Comparison of ENCODE assay signal across 8 mouse cellular contexts in genomic region chr2:25331470-25331869, GRCm38 (mm10). TPM values are rescaled to one million over a fixed set of nuclear protein-coding genes. Genes with fewer than 3 reads are reported as not detected.
DNase-seq lines count a peak whose midpoint lies in the region; ATAC-seq and TF ChIP-seq lines count a peak whose summit lies in the region.

No protein-coding gene starts in this region.

- no peaks in the 10 kb centered on the region for H3K9me3 ChIP-seq in heart, embryonic 14.5 days (ENCODE audit: control insufficient read depth, low read length)
- H3K9me3 ChIP-seq in MEL (replicated peaks; ENCODE audit: insufficient read depth, low read length), result no peaks in the 10 kb centered on the region
- H3K9me3 ChIP-seq in hindbrain, embryonic 12.5 days (replicated peaks), result no peaks in the 10 kb centered on the region
- no peaks in the 10 kb centered on the region for H3K9me3 ChIP-seq in midbrain, embryonic 13.5 days

- no peak for ATAC-seq in heart, embryonic 14.5 days (ENCODE audit: insufficient number of reproducible peaks, insufficient read depth, low FRiP score, low read depth)
- ATAC-seq in hindbrain, embryonic 12.5 days (ENCODE audit: low FRiP score), result no peak
- no peak for ATAC-seq in midbrain, embryonic 13.5 days

- no peak for TF ChIP-seq POLR2A in MEL (IDR thresholded peaks at IDR 0.05; ENCODE audit: control insufficient read depth in 1 of 2, insufficient read depth in 1 of 2, low read depth in 1 of 2, low read length in 2 of 2, poor library complexity in 1 of 2)

- H3K4me2 ChIP-seq in heart, embryonic 14.5 days (ENCODE audit: low read length), result peak overlapping the region; percentile 71
- H3K4me2 ChIP-seq in hindbrain, embryonic 12.5 days (replicated peaks), result peak overlapping the region; percentile 94
- H3K4me2 ChIP-seq in midbrain, embryonic 13.5 days (replicated peaks), result peak overlapping the region; percentile 66

- peak overlapping the region; percentile 96 for H3K4me3 ChIP-seq in heart, embryonic 14.5 days (ENCODE audit: control insufficient read depth in 1 of 2, insufficient read depth in 1 of 2, low read depth in 1 of 2, low read length in 2 of 2)
- peak overlapping the region; percentile 78 to 92 for H3K4me3 ChIP-seq in MEL (ENCODE audit: control insufficient read depth in 1 of 2, insufficient read depth in 1 of 2, low read depth in 2 of 2, low read length in 2 of 2)
- H3K4me3 ChIP-seq in hindbrain, embryonic 12.5 days, result peak overlapping the region; percentile 88
- H3K4me3 ChIP-seq in midbrain, embryonic 13.5 days (replicated peaks), result peak overlapping the region; percentile 94

- TF ChIP-seq RAD21 in MEL (IDR thresholded peaks at IDR 0.05; ENCODE audit: low read depth, low read length), result no peak

- TF ChIP-seq CTCF in MEL (IDR thresholded peaks at IDR 0.05 in 2 of 3, conservative IDR thresholded peaks at IDR 0.05 in 1 of 3; ENCODE audit: control insufficient read depth in 1 of 3, insufficient read depth in 1 of 3, low read depth in 2 of 3, low read length in 3 of 3, poor library complexity in 1 of 3, severe bottlenecking in 1 of 3), result no peak; a peak in 1 of 6 replicates

- DNase-seq in heart, adult 8-10 months (ENCODE audit: low spot score), result no peak
- peak; percentile 38 for DNase-seq in MEL (ENCODE audit: low read depth, low spot score)
- DNase-seq in left cerebral cortex, postnatal 25 days (ENCODE audit: low spot score in 2 of 2), result no peak
- DNase-seq in thymus, postnatal 10 days (ENCODE audit: low spot score in 2 of 2), result no peak
- no peak for DNase-seq in frontal cortex, postnatal 10 days (ENCODE audit: low spot score in 2 of 2)

- TF ChIP-seq EP300 in MEL (IDR thresholded peaks at IDR 0.05; ENCODE audit: low read depth in 1 of 2, low read length in 2 of 2), result no peak

- H3K4me1 ChIP-seq in heart, embryonic 14.5 days (ENCODE audit: control insufficient read depth in 2 of 2, insufficient read depth in 2 of 2, low read length in 2 of 2), result peaks cover 2 to 14% of the 10 kb centered on the region in 2 experiments; a peak in 3 of 4 replicates
- peaks cover 3 to 19% of the 10 kb centered on the region in 2 experiments; a peak in 3 of 4 replicates for H3K4me1 ChIP-seq in MEL (ENCODE audit: control insufficient read depth in 1 of 2, insufficient read depth in 2 of 2, low read length in 2 of 2)
- H3K4me1 ChIP-seq in hindbrain, embryonic 12.5 days, result peaks cover 20% of the 10 kb centered on the region
- H3K4me1 ChIP-seq in midbrain, embryonic 13.5 days (replicated peaks), result peaks cover 30% of the 10 kb centered on the region

- H3K27ac ChIP-seq in heart, embryonic 14.5 days (replicated peaks in 1 of 2; ENCODE audit: control insufficient read depth in 1 of 2, insufficient read depth in 1 of 2, low read depth in 2 of 2, low read length in 2 of 2), result no peak overlapping the region
- H3K27ac ChIP-seq in MEL (ENCODE audit: control insufficient read depth, low read depth, low read length), result no peak overlapping the region
- H3K27ac ChIP-seq in hindbrain, embryonic 12.5 days, result no peak overlapping the region
- H3K27ac ChIP-seq in midbrain, embryonic 13.5 days, result no peak overlapping the region

- H3K36me3 ChIP-seq in heart, embryonic 14.5 days (ENCODE audit: control insufficient read depth, insufficient read depth, low read length), result peaks cover 30% of the 10 kb centered on the region
- peaks cover 0 to 15% of the 10 kb centered on the region in 2 experiments; a peak in 2 of 4 replicates for H3K36me3 ChIP-seq in MEL (ENCODE audit: control insufficient read depth in 1 of 2, insufficient read depth in 2 of 2, low read length in 2 of 2)
- peaks cover 26% of the 10 kb centered on the region for H3K36me3 ChIP-seq in hindbrain, embryonic 12.5 days
- H3K36me3 ChIP-seq in midbrain, embryonic 13.5 days, result peaks cover 28% of the 10 kb centered on the region

- H3K27me3 ChIP-seq in heart, embryonic 14.5 days (ENCODE audit: control insufficient read depth, insufficient read depth, low read length), result no peaks in the 10 kb centered on the region
- no peaks in the 10 kb centered on the region for H3K27me3 ChIP-seq in MEL (ENCODE audit: control insufficient read depth in 1 of 2, insufficient read depth in 2 of 2, low read length in 2 of 2)
- H3K27me3 ChIP-seq in hindbrain, embryonic 12.5 days, result no peaks in the 10 kb centered on the region
- H3K27me3 ChIP-seq in midbrain, embryonic 13.5 days, result peaks cover 1% of the 10 kb centered on the region; the same call in 1 of the 2 replicates

- peaks cover 22% of the 10 kb centered on the region for H3K79me2 ChIP-seq in MEL (ENCODE audit: control insufficient read depth, insufficient read depth, low read length, poor library complexity)

- intact Hi-C loops in left cerebral cortex, postnatal 25 days (cut with DNase I), result no loop called here

- 57% methylated on average over 9 of the region's 9 CpGs for WGBS in heart, embryonic 14.5 days
- WGBS in hindbrain, embryonic 12.5 days, result 54% methylated on average over 9 of the region's 9 CpGs
- WGBS in midbrain, embryonic 13.5 days, result 63% methylated on average over 9 of the region's 9 CpGs

- H3K9ac ChIP-seq in heart, embryonic 14.5 days (ENCODE audit: low read length), result peak overlapping the region; percentile 93
- H3K9ac ChIP-seq in MEL (ENCODE audit: control insufficient read depth, low read depth, low read length, poor library complexity, severe bottlenecking), result peak overlapping the region; percentile 90
- peak overlapping the region; percentile 92 for H3K9ac ChIP-seq in hindbrain, embryonic 12.5 days
- peak overlapping the region; percentile 90 for H3K9ac ChIP-seq in midbrain, embryonic 13.5 days (replicated peaks)

TF ChIP-seq in MEL, 35 proteins besides CTCF, POLR2A, EP300 and RAD21 (continues in another document):
- TF ChIP-seq USF1 (IDR thresholded peaks at IDR 0.05; ENCODE audit: low read depth, low read length), result no peak
- TF ChIP-seq POLR2AphosphoS2 (IDR thresholded peaks at IDR 0.05; ENCODE audit: low read length), result no peak
- TF ChIP-seq MYC (IDR thresholded peaks at IDR 0.05; ENCODE audit: low read depth, low read length), result no peak
- TF ChIP-seq MEF2A (IDR thresholded peaks at IDR 0.05; ENCODE audit: extremely low read depth, insufficient replicate concordance, low read depth, low read length, poor library complexity, severe bottlenecking), result no peak
- TF ChIP-seq NRF1 (IDR thresholded peaks at IDR 0.05; ENCODE audit: insufficient read depth, low read depth, low read length, poor library complexity, severe bottlenecking), result no peak

RNA-seq across cellular contexts. Expression of gene Man1b1, which starts 0.7 kb away (rescaled TPM):
- polyA plus RNA-seq in heart, embryonic 14.5 days (2014; fragmentation: Nextera tagmentation; extraction: Ambion mirVana), result 42.8 and 48.1 TPM in 2 replicates
- total RNA-seq in heart, adult 8-10 months (2022), result 10 to 100 TPM; 19.9 to 28.2 (median 22.5) TPM
- 37.7 and 49.6 TPM in 2 replicates for total RNA-seq in MEL (2012; rRNA removed)
- polyA plus RNA-seq in MEL (2012; ENCODE audit: insufficient read depth in 1 of 2, insufficient read length in 2 of 2, low read depth in 1 of 2, low replicate concordance in 2 of 2, missing spikeins in 1 of 2), result 10 to 100 TPM in 1 of 2 experiments, not detected in 1; 50.1 TPM
- polyA plus RNA-seq in hindbrain, embryonic 12.5 days (2016; fragmentation: Nextera tagmentation; extraction: Ambion mirVana), result 73.5 and 78.8 TPM in 2 replicates
- polyA plus RNA-seq in midbrain, embryonic 13.5 days (2015; fragmentation: Nextera tagmentation; extraction: Ambion mirVana), result 60.0 and 66.4 TPM in 2 replicates
- total RNA-seq in left cerebral cortex, postnatal 25 days (2021), result 10 to 100 TPM; 55.0 to 59.5 TPM

RNA-seq across cellular contexts. Expression of gene Grin1, which starts 12.5 kb away (rescaled TPM):
- polyA plus RNA-seq in heart, embryonic 14.5 days (2014; fragmentation: Nextera tagmentation; extraction: Ambion mirVana), result 0.05 TPM in 1 of 2 replicates, not detected in the other
- total RNA-seq in heart, adult 8-10 months (2022), result under 1 TPM in 2 of 4 experiments, not detected in 2; 0.09 to 0.11 TPM
- not detected in 2 replicates for total RNA-seq in MEL (2012; rRNA removed)
- under 1 TPM in 1 of 2 experiments, not detected in 1; 0.07 TPM for polyA plus RNA-seq in MEL (2012; ENCODE audit: insufficient read depth in 1 of 2, insufficient read length in 2 of 2, low read depth in 1 of 2, low replicate concordance in 2 of 2, missing spikeins in 1 of 2)
- polyA plus RNA-seq in hindbrain, embryonic 12.5 days (2016; fragmentation: Nextera tagmentation; extraction: Ambion mirVana), result 6.3 and 6.9 TPM in 2 replicates
- 17.5 and 19.0 TPM in 2 replicates for polyA plus RNA-seq in midbrain, embryonic 13.5 days (2015; fragmentation: Nextera tagmentation; extraction: Ambion mirVana)
- 100 to 1,000 TPM; 435 to 455 TPM for total RNA-seq in left cerebral cortex, postnatal 25 days (2021)

RNA-seq across cellular contexts. Expression of gene Dpp7, which starts 24.7 kb away (rescaled TPM):
- 11.5 and 12.4 TPM in 2 replicates for polyA plus RNA-seq in heart, embryonic 14.5 days (2014; fragmentation: Nextera tagmentation; extraction: Ambion mirVana)
- 1 to 10 TPM; 3.8 to 5.2 (median 5.1) TPM for total RNA-seq in heart, adult 8-10 months (2022)
- 24.0 and 25.9 TPM in 2 replicates for total RNA-seq in MEL (2012; rRNA removed)
- 10 to 100 TPM in 1 of 2 experiments, not detected in 1; 24.6 TPM for polyA plus RNA-seq in MEL (2012; ENCODE audit: insufficient read depth in 1 of 2, insufficient read length in 2 of 2, low read depth in 1 of 2, low replicate concordance in 2 of 2, missing spikeins in 1 of 2)
- polyA plus RNA-seq in hindbrain, embryonic 12.5 days (2016; fragmentation: Nextera tagmentation; extraction: Ambion mirVana), result 21.9 and 23.5 TPM in 2 replicates
- 19.9 and 23.7 TPM in 2 replicates for polyA plus RNA-seq in midbrain, embryonic 13.5 days (2015; fragmentation: Nextera tagmentation; extraction: Ambion mirVana)
- total RNA-seq in left cerebral cortex, postnatal 25 days (2021), result 10 to 100 TPM; 28.2 to 33.2 TPM

RNA-seq across cellular contexts. Expression of gene Uap1l1, which starts 34.0 kb away (rescaled TPM):
- polyA plus RNA-seq in heart, embryonic 14.5 days (2014; fragmentation: Nextera tagmentation; extraction: Ambion mirVana), result 17.6 and 18.3 TPM in 2 replicates
- total RNA-seq in heart, adult 8-10 months (2022), result 10 to 100 TPM in 1 of 4 experiments, 1 to 10 TPM in 3; 8.9 to 10.7 (median 9.5) TPM
- 3.6 and 4.7 TPM in 2 replicates for total RNA-seq in MEL (2012; rRNA removed)
- polyA plus RNA-seq in MEL (2012; ENCODE audit: insufficient read depth in 1 of 2, insufficient read length in 2 of 2, low read depth in 1 of 2, low replicate concordance in 2 of 2, missing spikeins in 1 of 2), result 10 to 100 TPM in 1 of 2 experiments, not detected in 1; 12.6 TPM
- 5.7 and 7.9 TPM in 2 replicates for polyA plus RNA-seq in hindbrain, embryonic 12.5 days (2016; fragmentation: Nextera tagmentation; extraction: Ambion mirVana)
- 3.9 and 4.4 TPM in 2 replicates for polyA plus RNA-seq in midbrain, embryonic 13.5 days (2015; fragmentation: Nextera tagmentation; extraction: Ambion mirVana)
- total RNA-seq in left cerebral cortex, postnatal 25 days (2021), result 10 to 100 TPM; 11.3 to 14.0 TPM

RNA-seq across cellular contexts. Expression of gene Sapcd2, which starts 40.7 kb away (rescaled TPM):
- polyA plus RNA-seq in heart, embryonic 14.5 days (2014; fragmentation: Nextera tagmentation; extraction: Ambion mirVana), result 14.4 and 17.7 TPM in 2 replicates
- total RNA-seq in heart, adult 8-10 months (2022), result not detected
- total RNA-seq in MEL (2012; rRNA removed), result 39.7 and 51.9 TPM in 2 replicates
- polyA plus RNA-seq in MEL (2012; ENCODE audit: insufficient read depth in 1 of 2, insufficient read length in 2 of 2, low read depth in 1 of 2, low replicate concordance in 2 of 2, missing spikeins in 1 of 2), result 10 to 100 TPM in 1 of 2 experiments, not detected in 1; 58.2 TPM
- 31.9 and 41.4 TPM in 2 replicates for polyA plus RNA-seq in hindbrain, embryonic 12.5 days (2016; fragmentation: Nextera tagmentation; extraction: Ambion mirVana)
- polyA plus RNA-seq in midbrain, embryonic 13.5 days (2015; fragmentation: Nextera tagmentation; extraction: Ambion mirVana), result 23.1 and 25.5 TPM in 2 replicates
- 1 to 10 TPM; 1.9 to 2.5 TPM for total RNA-seq in left cerebral cortex, postnatal 25 days (2021)
